Mouse (Mus musculus) heart, embryonic 15.5 days (tissue): ENCODE measurements around the gene Olfr1179. TPM values are rescaled to one million over a fixed set of nuclear protein-coding genes. Genes with fewer than 3 reads are reported as not detected.
"Not testable (repeated sequence)": the region's sequence is repeated elsewhere in the genome, so short reads cannot be mapped to it uniquely, and the experiment has no call there.

Experiments used
- ATAC-seq: fragments of 200-750 bp; cut with Nextera tagmentation; replicated peaks from 2 replicates; pipeline ENCODE4 v1.8.0; 2017; ENCODE audit warnings: low read depth, moderate TSS enrichment; ENCODE audit not compliant: insufficient number of reproducible peaks, insufficient read depth, low FRiP score
- H3K27ac ChIP-seq: fragments of 300-500 bp; sonication (generic); 2 replicates; pipeline ENCODE4 v1.5.1; 2015; ENCODE audit warnings: mild to moderate bottlenecking, inconsistent platforms
- H3K27me3 ChIP-seq: fragments of 300-500 bp; sonication (generic); 2 replicates; pipeline ENCODE4 v1.6.1; 2015; ENCODE audit warnings: inconsistent platforms
- H3K36me3 ChIP-seq: fragments of 300-500 bp; sonication (generic); 2 replicates; pipeline ENCODE4 v1.6.1; 2015; ENCODE audit warnings: mild to moderate bottlenecking, inconsistent platforms
- H3K4me1 ChIP-seq: fragments of 300-500 bp; sonication (generic); replicated peaks from 2 replicates; pipeline ENCODE4 v1.6.1; 2015; ENCODE audit warnings: inconsistent platforms
- H3K4me2 ChIP-seq: fragments of 300-500 bp; sonication (generic); 2 replicates; pipeline ENCODE4 v1.6.1; 2015; ENCODE audit warnings: inconsistent platforms, mild to moderate bottlenecking, moderate library complexity
- H3K4me3 ChIP-seq: fragments of 300-500 bp; sonication (generic); 2 replicates; pipeline ENCODE4 v1.5.1; 2015; ENCODE audit warnings: mild to moderate bottlenecking, inconsistent platforms
- H3K9ac ChIP-seq: fragments of 300-500 bp; sonication (generic); 2 replicates; pipeline ENCODE4 v1.6.1; 2015; ENCODE audit warnings: mild to moderate bottlenecking, inconsistent platforms
- H3K9me3 ChIP-seq: fragments of 300-500 bp; sonication (generic); replicated peaks from 2 replicates; pipeline ENCODE4 v1.6.1; 2016; ENCODE audit warnings: inconsistent platforms
- WGBS: fragments of 180-500 bp; shearing (Covaris S2); methylation state at CpG from one replicate; pipeline ENCODE4 v1.1.7; 2015; ENCODE audit warnings: mixed read lengths; 5-methylcytosine and 5-hydroxymethylcytosine counted together
- polyA plus RNA-seq: library from polyadenylated mRNA; unstranded; fragments of >200 nt; fragmentation: Nextera tagmentation; extraction: Ambion mirVana; gene quantifications from 2 replicates; pipeline ENCODE4 v1.2.1, GENCODE M21; 2015

The Olfr1179 gene
- not detected in 2 replicates for polyA plus RNA-seq

DNA sequence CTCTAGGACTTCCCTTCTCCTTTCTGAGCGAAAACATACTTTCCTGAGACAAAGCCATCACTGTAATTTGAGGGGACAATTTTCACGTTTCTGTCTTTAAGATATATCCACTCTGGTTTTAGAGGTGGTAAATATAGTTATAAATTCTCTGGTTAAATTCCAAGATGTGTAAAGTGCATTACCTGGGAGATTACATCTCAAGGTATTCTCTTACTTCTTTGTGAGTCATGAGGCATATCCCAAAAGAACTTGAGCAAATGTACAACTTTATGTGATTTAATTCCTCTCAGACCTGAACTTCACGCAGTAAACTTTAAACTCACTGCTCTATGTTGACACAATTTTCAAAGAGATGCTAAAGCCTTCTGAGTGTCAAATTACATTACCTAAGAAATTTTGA is at the start of gene Olfr1179:
Gene Olfr1179 (minus strand): TSS at position 101 of the 400 bp plus-strand sequence.
- no peak within 1 kb of the TSS for H3K4me3 ChIP-seq
- H3K27ac ChIP-seq: no peak within 1 kb of the TSS
- H3K4me2 ChIP-seq: no peak within 1 kb of the TSS
- no peak for ATAC-seq
- no peaks in the 10 kb centered on the region for H3K36me3 ChIP-seq
- H3K9ac ChIP-seq: no peak within 1 kb of the TSS
- WGBS: 73% methylated on average over 3 of the region's 3 CpGs
- no peaks in the 10 kb centered on the region for H3K4me1 ChIP-seq
- H3K27me3 ChIP-seq: no peaks in the 10 kb centered on the region
- H3K9me3 ChIP-seq: no peaks in the 10 kb centered on the region

DNA sequence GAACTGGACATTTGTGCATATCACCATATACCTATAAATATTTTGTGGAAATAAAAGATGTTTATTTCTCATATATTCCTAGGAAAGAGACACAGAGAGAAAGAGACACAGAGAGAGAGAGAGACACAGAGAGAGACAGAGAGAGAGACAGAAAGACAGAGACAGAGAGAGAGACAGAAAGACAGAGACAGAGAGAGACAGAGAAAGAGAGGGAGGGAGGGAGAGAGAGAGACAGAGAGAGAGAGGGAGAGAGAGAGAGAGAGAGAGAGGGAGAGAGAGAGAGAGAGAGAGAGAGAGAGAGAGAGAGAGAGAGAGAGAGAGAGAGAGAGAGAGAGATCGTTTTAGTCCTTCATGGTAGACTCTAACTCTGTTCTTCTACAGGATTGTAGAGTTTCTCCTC is 48.3 kb upstream of the Olfr1179 start, which contains the start of gene Olfr1183:
Gene Olfr1183 (plus strand): TSS at position 301 of the 400 bp plus-strand sequence.
- not testable (repeated sequence) for H3K9me3 ChIP-seq, H3K9ac ChIP-seq, ATAC-seq, H3K36me3 ChIP-seq, H3K4me2 ChIP-seq, H3K27ac ChIP-seq, H3K27me3 ChIP-seq, H3K4me1 ChIP-seq, H3K4me3 ChIP-seq
- WGBS: 81% methylated on average over 1 of the region's 1 CpGs

GRCm38 (mm10) chr2:88449031-88449430 is 42.8 kb upstream of the Olfr1179 start, which contains the start of gene Gm13757:
Gene Gm13757 (minus strand): TSS chr2:88449131.
- Histone ChIP-seq H3K4me1 (no peaks in the 10 kb centered on the region), H3K9me3 (no peaks in the 10 kb centered on the region), H3K27ac (no peak within 1 kb of the TSS), H3K4me3 (no peak within 1 kb of the TSS), H3K36me3 (no peaks in the 10 kb centered on the region), H3K4me2 (no peak within 1 kb of the TSS), H3K9ac (no peak within 1 kb of the TSS), H3K27me3 (no peaks in the 10 kb centered on the region)
- ATAC-seq: no peak
- 85% methylated on average over 1 of the region's 1 CpGs for WGBS

DNA sequence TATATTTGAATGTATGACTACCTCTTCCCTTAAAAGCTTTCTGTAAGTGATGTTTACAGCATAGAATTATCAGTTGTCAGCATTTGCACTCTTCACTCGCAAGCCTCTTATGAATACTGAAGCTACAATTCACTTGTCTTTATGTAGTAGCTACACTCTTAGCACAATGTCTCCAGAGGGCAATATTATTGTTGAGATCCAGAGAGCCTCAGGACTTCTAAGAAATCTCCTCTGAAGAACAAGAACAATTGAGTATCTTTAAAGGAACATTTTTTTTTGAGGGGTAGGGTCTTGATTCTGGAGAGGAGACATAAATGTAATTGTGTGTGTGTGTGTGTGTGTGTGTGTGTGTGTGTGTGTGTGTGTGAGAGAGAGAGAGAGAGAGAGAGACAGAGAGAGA is 19.8 kb upstream of the Olfr1179 start, which contains the start of gene Olfr1181:
Gene Olfr1181 (minus strand): TSS at position 101 of the 400 bp plus-strand sequence.
- H3K4me1 ChIP-seq: no peaks in the 10 kb centered on the region
- WGBS: 77% methylated on average over 1 of the region's 1 CpGs
- no peak within 1 kb of the TSS for H3K4me2 ChIP-seq
- no peak within 1 kb of the TSS for H3K9ac ChIP-seq
- ATAC-seq: no peak
- no peak within 1 kb of the TSS for H3K27ac ChIP-seq
- no peaks in the 10 kb centered on the region for H3K36me3 ChIP-seq
- no peaks in the 10 kb centered on the region for H3K27me3 ChIP-seq
- H3K4me3 ChIP-seq: no peak within 1 kb of the TSS
- no peaks in the 10 kb centered on the region for H3K9me3 ChIP-seq

DNA sequence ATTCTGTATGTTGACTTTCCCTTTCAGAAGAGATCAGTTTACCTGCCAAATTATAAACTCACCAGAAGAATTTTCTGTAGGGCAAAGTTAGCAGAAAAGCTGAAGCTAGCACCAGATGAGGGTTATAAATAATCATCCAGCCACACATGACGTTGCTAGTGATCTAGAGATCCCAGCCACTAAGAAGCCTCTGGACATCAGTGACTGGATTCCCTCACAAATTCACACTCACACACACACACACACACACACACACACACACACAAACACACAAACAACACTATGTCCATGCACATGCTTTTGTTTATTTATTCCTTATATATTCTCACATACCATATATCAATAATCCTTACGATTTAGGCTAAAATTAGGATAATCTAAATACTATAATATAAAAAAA is 12.8 kb upstream of the Olfr1179 start, which contains the start of gene Olfr1180:
Gene Olfr1180 (minus strand): TSS at position 101 of the 400 bp plus-strand sequence.
- Histone ChIP-seq H3K9ac (no peak within 1 kb of the TSS), H3K27ac (no peak within 1 kb of the TSS), H3K4me2 (no peak within 1 kb of the TSS), H3K4me3 (no peak within 1 kb of the TSS), H3K9me3 (no peaks in the 10 kb centered on the region), H3K27me3 (no peaks in the 10 kb centered on the region), H3K36me3 (no peaks in the 10 kb centered on the region), H3K4me1 (no peaks in the 10 kb centered on the region)
- WGBS: 54% methylated on average over 2 of the region's 2 CpGs
- ATAC-seq: no peak

- Histone ChIP-seq H3K4me1 (no peaks in the 10 kb centered on the region), H3K9ac (no peak within 1 kb of the TSS), H3K4me3 (no peak within 1 kb of the TSS), H3K36me3 (no peaks in the 10 kb centered on the region), H3K27ac (no peak within 1 kb of the TSS), H3K9me3 (no peaks in the 10 kb centered on the region), H3K27me3 (no peaks in the 10 kb centered on the region), H3K4me2 (no peak within 1 kb of the TSS)
- WGBS: 69% methylated on average over 1 of the region's 1 CpGs
- ATAC-seq: no peak
Observed at GRCm38 (mm10) chr2:88386762-88387161, 19.5 kb downstream of the Olfr1179 start, which contains the start of gene Olfr1178. Gene Olfr1178 (plus strand): TSS chr2:88387062.

GRCm38 (mm10) chr2:88356304-88356703 is 49.9 kb downstream of the Olfr1179 start:
- no peak for ATAC-seq
- Histone ChIP-seq H3K4me2 (no peak overlapping the region), H3K9ac (no peak overlapping the region), H3K36me3 (no peaks in the 10 kb centered on the region), H3K4me1 (no peaks in the 10 kb centered on the region), H3K9me3 (no peaks in the 10 kb centered on the region), H3K27ac (no peak overlapping the region), H3K4me3 (no peak overlapping the region), H3K27me3 (no peaks in the 10 kb centered on the region)
- whole genome bisulfite sequencing: 1% methylated on average over 2 of the region's 2 CpGs

Other genes with a start within 250 kb of the Olfr1179 start
- not detected in 2 replicates for gene Olfr1168, start 224.6 kb downstream of the Olfr1179 start, polyA plus RNA-seq
- not detected in 2 replicates for gene Olfr1170, start 178.1 kb downstream of the Olfr1179 start, polyA plus RNA-seq
- gene Olfr1173, start 126.6 kb downstream of the Olfr1179 start, polyA plus RNA-seq: not detected in 2 replicates
- not detected in 2 replicates for gene Olfr1174-ps, start 91.3 kb downstream of the Olfr1179 start, polyA plus RNA-seq
- not detected in 2 replicates for gene Olfr1175-ps, start 79.2 kb downstream of the Olfr1179 start, polyA plus RNA-seq
- gene Olfr1176, start 69.7 kb downstream of the Olfr1179 start, polyA plus RNA-seq: not detected in 2 replicates
- not detected in 2 replicates for gene Olfr1177-ps, start 60.0 kb downstream of the Olfr1179 start, polyA plus RNA-seq
- gene Olfr1178, start 19.4 kb downstream of the Olfr1179 start, polyA plus RNA-seq: not detected in 2 replicates
- gene Olfr1180, start 12.7 kb upstream of the Olfr1179 start, polyA plus RNA-seq: not detected in 2 replicates
- gene Olfr1181, start 19.7 kb upstream of the Olfr1179 start, polyA plus RNA-seq: not detected in 2 replicates
- gene Gm13757, start 42.7 kb upstream of the Olfr1179 start, polyA plus RNA-seq: not detected in 2 replicates
- not detected in 2 replicates for gene Olfr1183, start 48.4 kb upstream of the Olfr1179 start, polyA plus RNA-seq
- gene Olfr1184, start 77.1 kb upstream of the Olfr1179 start, polyA plus RNA-seq: not detected in 2 replicates
- gene Olfr1185-ps1, start 86.9 kb upstream of the Olfr1179 start, polyA plus RNA-seq: not detected in 2 replicates
- not detected in 2 replicates for gene Olfr1186, start 112.1 kb upstream of the Olfr1179 start, polyA plus RNA-seq
- not detected in 2 replicates for gene Olfr1188, start 150.5 kb upstream of the Olfr1179 start, polyA plus RNA-seq
- not detected in 2 replicates for gene Olfr1189, start 180.0 kb upstream of the Olfr1179 start, polyA plus RNA-seq
- gene Olfr1191-ps1, start 234.1 kb upstream of the Olfr1179 start, polyA plus RNA-seq: not detected in 2 replicates
- gene Olfr1192-ps1, start 242.1 kb upstream of the Olfr1179 start, polyA plus RNA-seq: not detected in 2 replicates